Mouse (Mus musculus) brain, embryonic 14.5 days (tissue): ENCODE results near the gene Eif2a.
"Not testable (repeated sequence)": the region's sequence is repeated elsewhere in the genome, so short reads cannot be mapped to it uniquely, and the experiment has no call there.

Source experiments
- CTCF ChIP-seq: fragments of 200-500 bp; IDR thresholded peaks from 2 replicates; pipeline ENCODE4 v1.5.1; 2012; ENCODE audit warnings: inconsistent platforms, mild to moderate bottlenecking, moderate library complexity, borderline replicate concordance; ENCODE audit not compliant: insufficient read depth, insufficient read length; ENCODE audit errors: extremely low read depth
- POLR2A ChIP-seq: fragments of 200-500 bp; IDR thresholded peaks from 2 replicates; pipeline ENCODE4 v1.6.1; 2012; ENCODE audit warnings: mild to moderate bottlenecking, inconsistent platforms, borderline replicate concordance; ENCODE audit not compliant: poor library complexity, insufficient read depth, insufficient read length, severe bottlenecking; ENCODE audit errors: extremely low read depth

- TF ChIP-seq CTCF, POLR2A: not testable (repeated sequence)
These were observed 64.9 kb downstream of the Eif2a start for GRCm38 (mm10) chr3:58590544-58590943.
